1 mouse cellular context compared by ENCODE assay signal in the genomic region with DNA sequence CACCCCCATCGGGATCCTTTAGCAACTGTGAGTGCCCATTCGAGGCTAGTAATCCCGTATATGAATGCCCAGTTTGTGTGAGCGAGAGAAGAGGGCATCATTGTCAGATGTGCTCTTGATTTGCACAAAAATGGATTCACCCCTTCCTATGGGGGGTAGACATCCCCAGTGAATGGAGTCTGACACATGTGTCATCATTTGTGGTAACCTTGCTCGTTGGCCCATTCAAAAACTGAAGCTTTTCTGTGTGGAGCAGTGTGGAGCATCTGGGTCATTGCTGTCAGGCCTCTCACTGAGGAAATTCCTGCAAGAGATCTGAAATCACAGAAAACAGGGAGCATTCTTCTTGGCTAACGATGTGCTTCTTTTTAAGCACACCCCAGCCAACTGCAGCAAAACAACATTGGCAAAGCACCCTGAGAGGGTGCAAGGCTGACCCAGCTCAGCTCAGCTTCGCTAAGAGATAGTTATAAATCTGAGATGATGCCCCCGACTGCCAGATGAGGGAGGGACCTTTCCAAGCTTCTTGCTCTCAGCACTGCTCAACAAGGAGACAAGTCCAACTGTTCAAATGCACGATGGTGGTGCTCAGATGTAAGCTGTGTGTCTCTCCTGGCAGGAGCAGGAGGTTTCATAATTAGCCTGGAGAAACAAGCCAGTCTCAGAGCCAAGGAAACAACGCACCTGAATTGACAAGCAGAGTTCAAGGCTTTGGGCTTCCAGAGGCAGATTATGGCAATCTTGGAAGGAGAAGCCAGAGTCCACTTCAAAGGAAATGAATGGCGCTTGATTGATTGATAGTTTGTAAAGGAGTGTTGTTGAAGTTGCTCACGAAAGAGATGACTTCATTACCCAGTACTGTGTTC.
TF ChIP-seq lines count a peak whose summit lies in the region.

No protein-coding gene starts in this region.

TF ChIP-seq in CH12.LX, 34 proteins besides CTCF, POLR2A, EP300 and RAD21 (continued from another document):
- TF ChIP-seq HCFC1 (IDR thresholded peaks at IDR 0.05; ENCODE audit: low read depth, low read length): no peak
- no peak for TF ChIP-seq GABPA (IDR thresholded peaks at IDR 0.05; ENCODE audit: insufficient replicate concordance, low read depth, low read length)
- no peak for TF ChIP-seq KAT2A (IDR thresholded peaks at IDR 0.05; ENCODE audit: insufficient replicate concordance, low read length)
- no peak for TF ChIP-seq ZNF384 (IDR thresholded peaks at IDR 0.05; ENCODE audit: low read depth, low read length)
- no peak for TF ChIP-seq IRF4 (IDR thresholded peaks at IDR 0.05; ENCODE audit: low read depth, low read length)
